Mouse (Mus musculus) MN1 (cell line): ENCODE measurements at regions not wholly inside any gene's neighbourhood (a gene's known extent, or its start where the extent isn't known, plus 50 kb on each side); places are given as distances from the start of the nearest gene placed in this dataset.

Source experiments
- DNase-seq: peaks from one replicate; pipeline ENCODE4 v3.0.0-alpha.2; 2016; ENCODE audit warnings: low spot score

- DNase-seq = no peak
Observed at GRCm38 (mm10) chr15:36347333-36347845, 660.2 kb downstream of the Zfp706 start.

- DNase-seq = no peak
Observed at GRCm38 (mm10) chr15:36346126-36346525, 661.4 kb downstream of the Zfp706 start.

- no peak for DNase-seq
Observed at GRCm38 (mm10) chr15:36345413-36345812, 662.2 kb downstream of the Zfp706 start.

DNA sequence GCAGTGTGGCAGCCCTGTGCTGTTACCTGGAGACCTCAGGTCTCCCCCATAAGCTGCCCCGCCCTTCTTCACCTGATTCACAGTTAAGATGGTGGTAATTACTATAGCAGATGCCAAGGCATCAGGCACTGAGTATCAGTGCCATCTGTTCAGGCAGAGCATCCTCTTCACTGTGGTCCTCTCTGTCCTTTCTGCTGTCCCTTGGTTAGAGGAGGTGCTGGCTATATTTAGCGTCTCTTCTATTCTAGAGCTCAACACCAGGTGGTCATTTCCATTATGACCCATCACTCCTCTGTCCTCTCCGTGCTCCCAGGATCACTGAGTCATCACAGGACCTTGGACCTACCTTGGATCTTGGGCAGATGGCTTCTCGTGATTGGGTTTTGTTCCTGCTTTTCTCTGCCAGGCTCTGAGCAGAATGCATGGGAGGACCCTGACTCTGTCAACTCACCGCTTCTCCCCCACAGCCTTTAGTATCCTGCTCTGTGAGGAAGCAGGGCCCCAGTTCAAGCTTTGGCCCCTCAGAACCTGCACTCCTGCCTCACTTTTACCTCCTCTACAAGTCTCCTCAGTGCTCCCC is 667.5 kb downstream of the Zfp706 start:
- no peak for DNase-seq

- DNase-seq = no peak
Observed at GRCm38 (mm10) chr15:36338766-36339165, 668.8 kb downstream of the Zfp706 start.

GRCm38 (mm10) chr15:36336857-36337256 is 670.7 kb downstream of the Zfp706 start:
- DNase-seq = no peak

- no peak for DNase-seq
Observed at GRCm38 (mm10) chr15:36335116-36335515, 672.5 kb downstream of the Zfp706 start.

DNA sequence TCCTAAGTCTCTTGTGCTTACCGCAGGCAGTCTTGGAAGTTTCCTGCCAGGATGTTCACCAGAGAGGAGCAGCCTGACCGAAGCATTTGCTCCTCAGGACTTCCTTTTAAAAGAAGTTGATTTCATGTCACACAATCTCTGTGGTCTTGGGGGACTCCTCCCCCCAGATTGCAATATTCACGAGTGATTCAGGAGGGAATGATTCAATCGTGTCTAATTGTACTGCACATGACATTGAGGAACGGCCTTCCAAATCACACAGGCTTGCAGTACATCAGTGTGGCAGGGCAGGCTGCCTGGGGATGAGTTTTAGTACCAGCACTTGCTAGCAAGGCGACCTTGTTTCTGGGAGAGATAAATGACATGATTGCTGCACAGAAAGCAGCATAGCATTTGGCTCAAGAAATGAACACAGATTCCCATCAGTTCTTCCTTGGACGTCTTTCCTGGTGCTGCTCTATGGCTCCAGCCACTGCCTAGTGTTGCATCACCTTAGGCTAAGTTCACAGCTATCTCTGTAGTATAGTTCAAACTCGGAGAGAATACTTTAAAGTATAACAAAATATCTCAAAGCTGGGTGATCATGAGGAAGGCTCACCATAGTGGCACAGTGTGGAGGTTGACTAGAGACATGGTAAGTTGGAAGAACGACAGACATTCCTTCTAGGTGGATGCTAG is 673.0 kb downstream of the Zfp706 start:
- DNase-seq = no peak

- DNase-seq = no peak
Observed at GRCm38 (mm10) chr15:36333857-36334256, 673.7 kb downstream of the Zfp706 start.

- DNase-seq = no peak
Observed at GRCm38 (mm10) chr15:36333265-36333664, 674.3 kb downstream of the Zfp706 start.
